Mouse (Mus musculus) liver, adult 2 months (tissue): ENCODE results near the gene Hist2h2bb. TPM values are rescaled to one million over a fixed set of nuclear protein-coding genes. Genes with fewer than 3 reads are reported as not detected.

Experiments
- DNase-seq: peaks from one replicate; pipeline ENCODE4 v3.0.0-alpha.2; 2011; ENCODE audit warnings: low read depth, low spot score; ENCODE audit errors: extremely low read depth
- H3K27ac ChIP-seq: fragments of 200-500 bp; replicated peaks from 2 replicates; pipeline ENCODE4 v1.5.1; 2012; ENCODE audit warnings: low read depth, mild to moderate bottlenecking, control low read depth, inconsistent platforms, low read length; ENCODE audit not compliant: insufficient read depth
- H3K27me3 ChIP-seq: fragments of 200-500 bp; 2 replicates; pipeline ENCODE4 v1.6.1; 2012; ENCODE audit warnings: mild to moderate bottlenecking, moderate library complexity, low read length, inconsistent platforms; ENCODE audit not compliant: control insufficient read depth, insufficient read depth
- H3K36me3 ChIP-seq: fragments of 200-500 bp; 2 replicates; pipeline ENCODE4 v1.6.1; 2012; ENCODE audit warnings: low read length, inconsistent platforms; ENCODE audit not compliant: control insufficient read depth, insufficient read depth
- H3K4me1 ChIP-seq: fragments of 200-500 bp; 2 replicates; pipeline ENCODE4 v1.6.1; 2011; ENCODE audit warnings: low read length; ENCODE audit not compliant: control insufficient read depth, insufficient read depth
- H3K4me3 ChIP-seq: fragments of 200-500 bp; 2 replicates; pipeline ENCODE4 v1.5.1; 2011; ENCODE audit warnings: low read depth, mild to moderate bottlenecking, control low read depth, low read length, moderate library complexity; ENCODE audit not compliant: insufficient read depth
- H3K79me2 ChIP-seq: fragments of 200-500 bp; 2 replicates; pipeline ENCODE4 v1.6.1; 2012; ENCODE audit warnings: inconsistent platforms, mild to moderate bottlenecking, low read length, moderate library complexity; ENCODE audit not compliant: control insufficient read depth, insufficient read depth
- H3K9ac ChIP-seq: fragments of 200-500 bp; 2 replicates; pipeline ENCODE4 v1.6.1; 2012; ENCODE audit warnings: low read depth, mild to moderate bottlenecking, control low read depth, inconsistent platforms, low read length
- CTCF ChIP-seq: fragments of 200-500 bp; IDR thresholded peaks from 2 replicates; pipeline ENCODE4 v1.5.1; 2011; ENCODE audit warnings: low read depth, low read length, control low read depth
- POLR2A ChIP-seq: fragments of 200-500 bp; IDR thresholded peaks from 2 replicates; pipeline ENCODE4 v1.6.1; 2011; ENCODE audit warnings: low read length, control low read depth; ENCODE audit not compliant: insufficient read depth; ENCODE audit errors: extremely low read depth
- WGBS: fragments of 180-500 bp; shearing (Covaris S2); methylation state at CpG from one replicate; pipeline ENCODE4 v1.1.7; 2018; 5-methylcytosine and 5-hydroxymethylcytosine counted together
- polyA plus RNA-seq: library from polyadenylated mRNA; depleted of rRNA; stranded (reverse); fragments of >200 nt; gene quantifications from 2 replicates; pipeline ENCODE4 v1.2.3, GENCODE M21; 2012
- total RNA-seq: library from RNA; depleted of rRNA; stranded (reverse); fragments of >200 nt; gene quantifications from 2 replicates; pipeline ENCODE4 v1.2.3, GENCODE M21; 2014

Gene Hist2h2bb
- total and polyA plus RNA-seq, 2 experiments = 30.4 TPM; not detected in 1

DNA sequence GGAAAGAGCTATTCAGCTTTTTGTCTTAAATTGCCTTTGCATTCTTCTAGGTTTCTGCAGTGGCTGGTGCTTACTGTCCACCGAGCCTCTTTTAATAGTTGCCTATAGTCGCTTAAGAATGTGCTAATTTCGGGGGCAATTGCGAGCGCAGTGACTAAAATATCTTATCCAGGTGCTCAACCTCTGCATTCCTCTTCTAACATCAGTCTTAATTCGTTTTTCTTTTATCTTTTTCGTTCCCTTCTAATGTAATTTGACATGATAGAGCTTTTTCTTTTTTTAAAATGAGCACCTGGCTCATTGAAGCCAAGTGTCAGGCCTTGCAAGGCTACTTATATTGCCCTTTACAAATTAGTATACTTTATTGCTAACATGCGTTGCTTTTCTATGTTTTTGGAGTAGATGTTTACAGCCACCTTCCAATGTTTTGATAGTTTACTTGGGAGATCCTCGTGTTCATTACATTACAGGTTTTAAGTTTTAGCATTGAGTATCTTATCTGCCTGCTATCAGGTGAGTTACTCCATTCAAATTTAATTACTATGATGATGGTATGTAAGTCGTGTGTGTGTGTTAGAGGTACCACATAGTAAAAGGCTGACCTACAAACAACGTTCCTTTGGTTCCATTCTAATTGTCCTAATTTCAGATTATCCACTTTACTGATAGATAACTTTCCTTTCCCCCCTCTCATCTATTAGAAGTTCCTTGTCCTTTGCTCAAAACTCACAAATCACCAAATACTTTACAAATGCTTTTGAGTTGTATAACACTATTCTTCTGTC is 22.0 kb upstream of the Hist2h2bb start:
- TF ChIP-seq POLR2A (no peak), CTCF (no peak)
- no peak for DNase-seq
- Histone ChIP-seq H3K27ac (no peak overlapping the region), H3K4me3 (no peak overlapping the region), H3K9ac (no peak overlapping the region), H3K79me2 (no peaks in the 10 kb centered on the region), H3K27me3 (no peaks in the 10 kb centered on the region), H3K36me3 (no peaks in the 10 kb centered on the region), H3K4me1 (peaks cover 10% of the 10 kb centered on the region)
- WGBS = 45% methylated on average over 11 of the region's 11 CpGs

DNA sequence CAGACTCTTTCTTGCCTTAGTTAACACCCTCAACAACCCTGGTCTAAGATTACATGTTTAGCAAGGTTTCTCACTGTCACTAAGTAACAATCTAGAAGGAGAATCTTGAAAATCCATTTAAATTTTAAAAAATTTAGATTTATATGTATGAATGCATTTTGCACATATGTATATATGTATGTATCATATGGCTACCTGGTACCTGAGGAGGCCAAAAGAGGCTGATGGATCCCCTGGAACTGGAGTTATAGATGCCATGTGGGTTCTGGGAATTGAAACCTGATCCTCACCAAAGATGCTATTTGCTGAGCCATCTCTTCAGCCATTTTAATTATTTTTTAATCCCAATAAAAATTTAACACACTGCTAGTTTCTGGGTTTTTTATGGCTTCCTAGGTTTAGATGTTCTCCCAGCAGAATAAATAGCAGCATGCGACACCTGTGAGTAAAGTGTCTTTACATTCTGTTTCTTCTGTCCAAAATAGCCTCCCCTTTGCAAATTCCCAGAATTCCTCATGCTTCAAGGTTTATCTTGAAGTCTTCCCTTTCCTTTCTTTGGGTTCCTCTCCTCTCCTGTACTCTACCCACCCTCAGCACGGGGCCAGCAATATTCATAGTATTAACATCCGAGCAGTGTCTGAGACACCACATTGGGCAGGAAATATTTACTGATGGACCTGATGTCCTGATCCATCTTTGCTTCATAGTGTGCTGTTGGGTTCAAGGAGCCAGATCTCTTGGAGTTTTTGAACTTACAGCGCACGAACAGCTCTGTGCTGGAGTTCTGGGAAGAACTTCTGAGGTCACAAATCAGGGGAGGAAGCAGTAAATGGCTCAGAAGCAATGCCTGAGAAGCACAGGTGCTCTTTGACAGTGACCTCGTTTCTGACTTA is 21.2 kb upstream of the Hist2h2bb start:
- DNase-seq = no peak
- Histone ChIP-seq H3K9ac (no peak overlapping the region), H3K36me3 (no peaks in the 10 kb centered on the region), H3K27me3 (no peaks in the 10 kb centered on the region), H3K4me3 (no peak overlapping the region), H3K27ac (no peak overlapping the region), H3K4me1 (peaks cover 8% of the 10 kb centered on the region), H3K79me2 (no peaks in the 10 kb centered on the region)
- WGBS = 60% methylated on average over 6 of the region's 6 CpGs
- TF ChIP-seq POLR2A (no peak), CTCF (no peak)

DNA sequence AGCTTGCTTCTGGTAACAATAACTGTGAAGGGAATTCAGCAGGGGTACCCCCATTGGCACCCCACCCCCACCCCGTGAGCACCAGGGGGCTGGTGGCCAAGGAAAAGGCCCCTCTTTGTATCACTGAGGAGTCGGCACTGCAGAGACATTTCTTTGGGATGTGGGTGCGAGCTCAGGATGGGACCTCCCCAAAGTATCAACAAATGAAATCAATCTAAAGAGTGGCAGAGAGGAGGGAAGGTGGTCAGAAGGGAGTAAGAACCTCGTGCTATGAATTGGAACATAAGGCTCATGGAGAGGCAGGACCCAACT is 20.6 kb upstream of the Hist2h2bb start:
- no peak for DNase-seq
- TF ChIP-seq POLR2A = no peak
- TF ChIP-seq CTCF = no peak
- 58% methylated on average over 4 of the region's 4 CpGs for whole genome bisulfite sequencing
- Histone ChIP-seq H3K36me3 (no peaks in the 10 kb centered on the region), H3K27me3 (no peaks in the 10 kb centered on the region), H3K9ac (no peak overlapping the region), H3K27ac (no peak overlapping the region), H3K4me3 (no peak overlapping the region), H3K79me2 (no peaks in the 10 kb centered on the region), H3K4me1 (peaks cover 7% of the 10 kb centered on the region)

DNA sequence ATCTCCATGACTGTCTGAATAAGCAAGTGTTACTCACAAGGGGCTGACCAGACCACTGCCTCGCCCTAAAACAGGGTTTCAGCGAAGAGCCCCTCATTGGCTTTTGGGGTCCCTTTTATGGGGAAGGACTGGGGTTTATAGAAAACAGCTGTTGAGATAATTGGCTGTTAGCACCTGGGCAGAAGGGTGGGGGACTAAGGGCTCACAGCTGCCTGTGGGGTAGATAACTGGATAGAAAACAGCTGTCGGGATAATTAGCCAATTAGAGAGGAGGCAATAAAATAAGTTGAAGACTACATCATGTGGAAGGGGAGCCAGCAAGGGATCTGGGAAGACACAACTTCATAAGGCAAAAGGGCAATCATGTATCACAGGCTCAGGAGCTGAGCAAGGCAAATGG is 18.7 kb upstream of the Hist2h2bb start:
- Histone ChIP-seq H3K36me3 (no peaks in the 10 kb centered on the region), H3K4me3 (no peak overlapping the region), H3K79me2 (no peaks in the 10 kb centered on the region), H3K9ac (no peak overlapping the region), H3K27me3 (no peaks in the 10 kb centered on the region), H3K27ac (no peak overlapping the region), H3K4me1 (peaks cover 2% of the 10 kb centered on the region; the same call in 1 of the 2 replicates)
- DNase-seq = no peak
- TF ChIP-seq CTCF (no peak), POLR2A (no peak)
- 94% methylated on average over 3 of the region's 3 CpGs for WGBS

DNA sequence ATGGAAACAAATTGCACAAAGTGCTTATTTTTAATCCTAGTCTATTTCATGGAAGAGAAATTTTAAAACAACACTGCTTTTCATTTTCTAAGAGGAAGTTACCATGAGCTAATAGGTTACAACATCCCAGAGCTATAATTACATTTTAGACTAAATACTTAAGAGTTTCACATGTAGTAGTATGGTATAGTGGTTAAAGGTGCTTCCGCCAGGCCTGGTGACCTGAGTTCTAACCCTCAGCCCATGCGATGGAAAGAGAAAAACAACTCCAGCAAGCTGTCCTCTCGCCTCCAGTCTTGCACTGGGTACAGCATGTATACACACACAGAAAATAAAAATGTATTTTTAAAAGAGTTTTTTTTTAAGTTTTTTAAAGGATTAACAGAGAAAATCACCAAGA is 17.8 kb upstream of the Hist2h2bb start:
- TF ChIP-seq POLR2A (no peak), CTCF (no peak)
- no peak overlapping the region for H3K9ac ChIP-seq
- H3K27me3 ChIP-seq = no peaks in the 10 kb centered on the region
- H3K79me2 ChIP-seq = no peaks in the 10 kb centered on the region
- WGBS = 80% methylated on average over 3 of the region's 3 CpGs
- no peak for DNase-seq
- no peak overlapping the region for H3K27ac ChIP-seq
- H3K4me3 ChIP-seq = no peak overlapping the region
- H3K36me3 ChIP-seq = no peaks in the 10 kb centered on the region
- peaks cover 2% of the 10 kb centered on the region for H3K4me1 ChIP-seq

DNA sequence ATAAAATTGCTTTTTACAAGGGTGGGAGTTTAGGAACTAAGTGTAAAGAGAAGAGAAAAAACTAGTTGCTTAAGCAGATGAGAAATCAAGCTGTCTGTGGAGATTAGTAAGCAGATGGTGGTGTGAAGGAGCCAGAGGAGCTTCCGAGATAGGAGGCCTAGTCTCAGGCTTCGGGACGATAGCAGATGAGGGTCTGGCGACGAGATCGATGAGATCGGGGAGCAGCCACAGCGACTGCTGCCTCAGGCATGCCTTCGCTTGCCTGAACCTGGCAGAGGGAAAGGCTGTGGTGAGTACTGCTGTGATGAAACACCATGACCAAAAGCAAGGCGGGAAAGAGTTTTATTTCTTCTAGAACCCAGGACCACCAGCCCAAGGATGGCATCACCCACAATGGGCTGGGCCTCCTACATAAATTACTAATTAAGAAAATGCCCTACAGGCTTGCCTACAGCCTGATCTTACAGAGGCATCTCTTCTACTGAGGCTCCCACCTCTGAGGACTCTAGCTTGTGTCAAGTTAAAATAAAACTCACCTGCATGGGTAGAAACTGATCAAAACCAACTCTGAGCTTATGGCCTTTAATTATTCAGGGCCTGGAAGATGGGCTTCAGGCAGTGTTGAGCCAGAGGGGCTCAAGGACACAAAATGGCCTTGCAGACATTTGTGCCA is 14.7 kb upstream of the Hist2h2bb start:
- Histone ChIP-seq H3K27me3 (no peaks in the 10 kb centered on the region), H3K4me3 (no peak overlapping the region), H3K27ac (no peak overlapping the region)

More for the DNA sequence above, 14.7 kb upstream of the Hist2h2bb start:
- no peak for TF ChIP-seq CTCF
- no peak for TF ChIP-seq POLR2A
- no peaks in the 10 kb centered on the region for H3K79me2 ChIP-seq
- no peak overlapping the region for H3K9ac ChIP-seq
- 78% methylated on average over 10 of the region's 10 CpGs for WGBS
- DNase-seq = no peak
- H3K36me3 ChIP-seq = no peaks in the 10 kb centered on the region
- no peaks in the 10 kb centered on the region; the same call in 1 of the 2 replicates for H3K4me1 ChIP-seq
